Mouse (Mus musculus): ENCODE results near the gene AC161166.1. TPM values are rescaled to one million over a fixed set of nuclear protein-coding genes. Genes with fewer than 3 reads are reported as not detected.

The AC161166.1 gene
- polyA plus RNA-seq, 1 experiment from 2014 or later: 0.06 TPM

DNA sequence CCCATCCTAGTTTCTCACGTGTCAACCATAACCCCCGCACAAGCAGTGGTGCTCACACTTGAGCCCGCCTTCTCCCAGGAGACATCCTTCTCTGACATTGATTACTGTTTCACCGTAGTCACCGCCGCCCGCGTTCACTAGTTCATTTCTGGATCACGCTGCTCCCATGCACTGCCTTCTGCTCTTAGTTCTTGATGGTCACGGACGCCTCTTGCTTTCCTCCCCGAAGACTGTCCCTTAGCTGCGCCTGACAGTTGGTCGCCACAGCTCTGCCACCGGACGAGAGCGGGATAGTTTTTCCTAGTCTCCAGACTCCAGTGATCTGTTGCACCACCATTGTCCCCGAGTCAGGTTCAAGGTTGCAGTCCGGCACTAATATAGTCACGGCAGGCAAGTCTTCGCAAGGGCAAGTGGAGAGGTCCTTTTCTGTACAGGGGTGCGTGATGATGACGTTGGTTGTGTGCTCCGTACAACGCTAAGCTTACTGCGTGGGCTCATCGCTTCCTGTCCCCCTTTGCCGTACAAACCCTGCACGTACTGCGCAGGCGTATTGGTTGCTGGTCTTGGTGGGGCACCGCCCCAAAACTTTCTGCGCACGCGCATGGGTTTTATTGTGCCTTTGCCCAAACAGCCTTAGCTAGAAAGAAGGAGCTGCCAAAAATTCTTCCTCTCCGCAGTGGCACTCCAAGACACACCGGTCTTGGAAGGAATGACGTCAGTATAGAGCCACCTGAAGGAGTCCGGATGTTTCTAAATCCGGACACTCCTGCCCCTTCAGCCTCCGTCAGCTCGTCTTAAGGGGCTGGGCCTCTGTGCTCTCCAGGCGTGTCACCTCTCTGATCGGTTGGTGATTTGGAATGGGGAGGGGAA lies 18.0 kb upstream of the AC161166.1 start, which contains the start of gene Irgq:
Irgq (plus strand) TSS at position 628 of the 870 bp plus-strand sequence.
- DNase-seq (ENCODE audit: low spot score) (peak; percentile 99), ATAC-seq (peak; percentile 95)
- Histone ChIP-seq H3K4me1 (ENCODE audit: insufficient read depth, low read depth, low read length) (peaks cover 4% of the 10 kb centered on the region; the same call in 1 of the 2 replicates), H3K4me3 (ENCODE audit: low read depth, low read length) (peak within 1 kb of the TSS; percentile 61), H3K36me3 (ENCODE audit: insufficient read depth, low read length) (peaks cover 8% of the 10 kb centered on the region; the same call in 1 of the 2 replicates), H3K9me3 (ENCODE audit: low read length) (no peaks in the 10 kb centered on the region), H3K4me2 (replicated peaks; ENCODE audit: low read depth, low read length) (peak within 1 kb of the TSS; percentile 95), H3K27me3 (replicated peaks; ENCODE audit: insufficient read depth, low read length) (no peaks in the 10 kb centered on the region), H3K27ac (ENCODE audit: low read length) (peak within 1 kb of the TSS; percentile 81), H3K9ac (replicated peaks; ENCODE audit: low read depth) (peak within 1 kb of the TSS; percentile 75)
- TF ChIP-seq EP300 (IDR thresholded peaks at IDR 0.05) (no peak), CTCF (IDR thresholded peaks at IDR 0.05) (no peak)
- WGBS: under 1% methylated on average over 44 of the region's 44 CpGs

DNA sequence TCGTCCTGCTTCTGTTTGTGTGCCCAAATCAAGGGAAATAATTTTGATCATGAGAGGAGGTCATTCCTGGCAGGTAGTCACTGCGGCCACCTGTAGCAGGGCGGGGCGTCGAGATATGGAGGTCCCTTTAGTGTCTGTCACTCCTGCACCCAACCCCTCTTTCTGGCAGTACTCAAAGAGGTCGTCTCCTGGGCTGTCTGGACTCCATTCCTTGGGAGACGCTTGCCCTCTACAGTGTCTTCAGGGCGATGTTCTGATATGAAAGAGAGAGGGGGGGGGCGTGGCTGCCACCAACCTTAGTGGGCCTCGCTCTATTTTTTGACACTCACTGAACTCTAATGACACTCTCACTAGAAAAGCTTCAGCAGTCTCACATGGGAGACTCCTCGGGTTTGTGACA lies 17.3 kb upstream of the AC161166.1 start:
- peak; percentile 24 for DNase-seq (ENCODE audit: low spot score)
- Histone ChIP-seq H3K4me1 (ENCODE audit: insufficient read depth, low read depth, low read length) (peaks cover 4% of the 10 kb centered on the region; the same call in 1 of the 2 replicates), H3K9me3 (ENCODE audit: low read length) (no peaks in the 10 kb centered on the region), H3K36me3 (ENCODE audit: insufficient read depth, low read length) (peaks cover 8% of the 10 kb centered on the region; the same call in 1 of the 2 replicates), H3K4me2 (replicated peaks; ENCODE audit: low read depth, low read length) (peak overlapping the region; percentile 63), H3K27ac (ENCODE audit: low read length) (peak overlapping the region; percentile 81), H3K4me3 (ENCODE audit: low read depth, low read length) (peak overlapping the region; percentile 61), H3K27me3 (replicated peaks; ENCODE audit: insufficient read depth, low read length) (no peaks in the 10 kb centered on the region), H3K9ac (replicated peaks; ENCODE audit: low read depth) (peak overlapping the region; percentile 58)
- no peak for ATAC-seq
- TF ChIP-seq CTCF (IDR thresholded peaks at IDR 0.05): no peak
- no peak for TF ChIP-seq EP300 (IDR thresholded peaks at IDR 0.05)
- 59% methylated on average over 11 of the region's 11 CpGs for WGBS

DNA sequence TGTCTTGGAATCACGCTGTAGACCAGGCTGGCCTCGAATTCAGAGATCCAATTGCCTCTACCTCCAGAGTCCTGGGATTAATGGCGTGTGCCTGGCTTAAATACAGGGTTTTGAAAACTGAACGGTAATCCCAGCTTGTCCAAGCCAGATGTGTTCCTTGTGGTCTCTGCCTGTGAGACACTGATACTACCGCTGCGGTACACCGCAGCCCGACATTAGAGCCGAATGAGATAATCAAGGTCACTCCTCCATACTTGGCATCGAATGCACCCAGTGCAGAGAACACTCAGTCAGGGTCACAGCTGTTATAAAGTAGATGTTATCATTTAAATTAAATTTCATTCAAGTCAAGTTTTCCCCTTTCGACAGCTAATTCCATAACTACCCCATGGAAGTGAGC lies 16.6 kb upstream of the AC161166.1 start:
- WGBS: 91% methylated on average over 11 of the region's 11 CpGs
- no peak overlapping the region for H3K4me2 ChIP-seq (replicated peaks; ENCODE audit: low read depth, low read length)

DNA sequence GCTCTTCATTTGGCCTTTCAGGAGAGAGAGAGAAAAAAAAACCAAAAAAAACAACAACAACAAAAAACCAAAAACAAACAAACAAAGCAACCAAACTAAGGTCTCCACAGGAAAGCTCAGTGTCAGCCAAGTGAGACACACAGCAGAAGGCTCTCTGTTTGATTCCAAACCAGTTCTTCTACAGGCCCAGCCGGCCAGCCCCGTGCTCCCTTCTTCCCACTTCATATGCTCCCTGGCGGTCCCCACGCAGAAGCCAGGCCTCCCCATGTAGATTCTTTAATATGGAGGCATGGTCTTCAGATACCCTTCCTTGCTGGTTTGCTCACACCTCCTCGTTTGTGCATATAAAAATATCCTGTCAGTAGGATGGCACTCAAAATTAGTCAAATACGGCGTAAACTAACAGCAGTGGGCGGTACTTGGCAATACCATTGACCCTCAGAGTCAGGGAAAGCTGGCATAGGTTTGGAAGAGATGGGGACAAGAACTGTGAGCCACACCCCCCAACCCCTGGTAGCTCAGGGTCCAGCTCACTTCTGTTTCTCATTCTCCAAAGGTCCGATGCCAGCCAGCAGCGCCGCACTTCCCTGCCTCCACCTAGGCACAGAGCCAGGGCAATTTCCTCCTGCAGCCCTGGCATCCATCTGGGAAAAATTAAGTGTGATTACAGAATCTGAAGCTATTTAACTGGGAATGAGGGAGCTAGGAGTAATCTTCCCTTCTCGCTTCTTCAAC lies 13.6 kb upstream of the AC161166.1 start:
- H3K27me3 ChIP-seq (replicated peaks; ENCODE audit: insufficient read depth, low read length): no peaks in the 10 kb centered on the region
- WGBS: 79% methylated on average over 12 of the region's 12 CpGs
- H3K27ac ChIP-seq (ENCODE audit: low read length): no peak overlapping the region
- ATAC-seq (no peak), DNase-seq (ENCODE audit: low spot score) (no peak)
- peaks cover 4% of the 10 kb centered on the region; the same call in 1 of the 2 replicates for H3K4me1 ChIP-seq (ENCODE audit: insufficient read depth, low read depth, low read length)
- no peaks in the 10 kb centered on the region for H3K9me3 ChIP-seq (ENCODE audit: low read length)
- no peaks in the 10 kb centered on the region for H3K36me3 ChIP-seq (ENCODE audit: insufficient read depth, low read length)
- H3K9ac ChIP-seq (replicated peaks; ENCODE audit: low read depth): no peak overlapping the region
- H3K4me2 ChIP-seq (replicated peaks; ENCODE audit: low read depth, low read length): no peak overlapping the region
- no peak for TF ChIP-seq CTCF (IDR thresholded peaks at IDR 0.05)
- no peak for TF ChIP-seq EP300 (IDR thresholded peaks at IDR 0.05)
- no peak overlapping the region for H3K4me3 ChIP-seq (ENCODE audit: low read depth, low read length)

More for the DNA sequence above, 16.6 kb upstream of the AC161166.1 start:
- TF ChIP-seq CTCF (IDR thresholded peaks at IDR 0.05): no peak
- TF ChIP-seq EP300 (IDR thresholded peaks at IDR 0.05): no peak
- no peak for DNase-seq (ENCODE audit: low spot score)
- Histone ChIP-seq H3K27ac (ENCODE audit: low read length) (no peak overlapping the region), H3K27me3 (replicated peaks; ENCODE audit: insufficient read depth, low read length) (no peaks in the 10 kb centered on the region), H3K9ac (replicated peaks; ENCODE audit: low read depth) (no peak overlapping the region), H3K4me3 (ENCODE audit: low read depth, low read length) (no peak overlapping the region), H3K9me3 (ENCODE audit: low read length) (no peaks in the 10 kb centered on the region), H3K4me1 (ENCODE audit: insufficient read depth, low read depth, low read length) (peaks cover 4% of the 10 kb centered on the region; the same call in 1 of the 2 replicates), H3K36me3 (ENCODE audit: insufficient read depth, low read length) (peaks cover 3% of the 10 kb centered on the region; the same call in 1 of the 2 replicates)
- no peak for ATAC-seq

DNA sequence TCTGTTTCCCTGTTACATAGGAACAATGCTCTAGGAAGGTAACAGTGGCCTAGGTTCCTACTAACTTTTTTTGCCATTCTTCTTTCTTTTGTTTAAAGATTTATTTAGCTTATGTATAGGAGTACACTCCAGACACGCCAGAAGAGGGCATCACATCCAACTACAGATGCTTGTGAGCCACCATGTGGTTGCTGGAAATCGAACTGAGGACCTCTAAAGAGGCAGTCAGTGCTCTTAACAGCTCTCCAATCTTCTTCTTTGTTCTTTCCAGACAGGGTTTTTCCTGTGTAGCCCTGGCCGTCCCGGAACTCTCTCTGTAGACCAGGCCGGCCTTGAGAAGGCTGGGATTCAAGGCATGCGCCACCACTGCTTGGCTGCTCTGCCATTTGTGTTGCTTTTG lies 12.7 kb upstream of the AC161166.1 start:
- H3K27me3 ChIP-seq (replicated peaks; ENCODE audit: insufficient read depth, low read length): no peaks in the 10 kb centered on the region

DNA sequence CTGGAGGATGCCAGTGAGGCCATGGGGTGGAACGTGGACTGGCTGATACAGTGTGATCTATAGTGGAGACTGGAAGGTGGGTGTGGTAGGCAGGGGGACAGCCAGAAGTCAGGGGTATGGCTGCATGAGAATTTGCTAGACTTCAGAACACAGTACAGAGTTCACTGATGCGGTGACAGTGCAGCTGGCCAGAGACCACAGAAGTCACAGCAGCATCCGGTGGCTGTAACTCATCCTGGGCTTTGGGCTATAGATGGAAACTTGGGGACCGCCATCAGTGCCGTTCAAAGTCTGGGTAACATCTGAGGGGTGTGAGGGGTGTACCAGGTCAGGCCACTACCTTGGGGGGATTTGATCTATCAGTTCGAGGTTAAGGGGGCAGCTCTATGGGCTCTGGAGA lies 11.5 kb upstream of the AC161166.1 start:
- TF ChIP-seq CTCF (IDR thresholded peaks at IDR 0.05): no peak
- TF ChIP-seq EP300 (IDR thresholded peaks at IDR 0.05): no peak
- no peak for DNase-seq (ENCODE audit: low spot score)
- H3K4me3 ChIP-seq (ENCODE audit: low read depth, low read length): no peak overlapping the region
- no peak overlapping the region for H3K27ac ChIP-seq (ENCODE audit: low read length)
- no peak overlapping the region for H3K4me2 ChIP-seq (replicated peaks; ENCODE audit: low read depth, low read length)
- ATAC-seq: no peak
- H3K27me3 ChIP-seq (replicated peaks; ENCODE audit: insufficient read depth, low read length): no peaks in the 10 kb centered on the region
- no peaks in the 10 kb centered on the region for H3K36me3 ChIP-seq (ENCODE audit: insufficient read depth, low read length)
- H3K9me3 ChIP-seq (ENCODE audit: low read length): no peaks in the 10 kb centered on the region
- 82% methylated on average over 6 of the region's 6 CpGs for WGBS
- H3K4me1 ChIP-seq (ENCODE audit: insufficient read depth, low read depth, low read length): no peaks in the 10 kb centered on the region
- no peak overlapping the region for H3K9ac ChIP-seq (replicated peaks; ENCODE audit: low read depth)

More for the DNA sequence above, 12.7 kb upstream of the AC161166.1 start:
- no peak overlapping the region for H3K9ac ChIP-seq (replicated peaks; ENCODE audit: low read depth)
- ATAC-seq (no peak), DNase-seq (ENCODE audit: low spot score) (no peak)
- TF ChIP-seq CTCF (IDR thresholded peaks at IDR 0.05): peak; percentile 28
- no peak for TF ChIP-seq EP300 (IDR thresholded peaks at IDR 0.05)
- H3K4me3 ChIP-seq (ENCODE audit: low read depth, low read length): no peak overlapping the region
- H3K36me3 ChIP-seq (ENCODE audit: insufficient read depth, low read length): no peaks in the 10 kb centered on the region
- whole genome bisulfite sequencing: 74% methylated on average over 6 of the region's 6 CpGs
- H3K9me3 ChIP-seq (ENCODE audit: low read length): no peaks in the 10 kb centered on the region
- peaks cover 4% of the 10 kb centered on the region; the same call in 1 of the 2 replicates for H3K4me1 ChIP-seq (ENCODE audit: insufficient read depth, low read depth, low read length)
- no peak overlapping the region for H3K27ac ChIP-seq (ENCODE audit: low read length)
- H3K4me2 ChIP-seq (replicated peaks; ENCODE audit: low read depth, low read length): no peak overlapping the region

Measured in lung, postnatal 0 days (tissue).